Mouse (Mus musculus) thymus, adult 2 months (tissue): ENCODE results near the gene Serpina1e.

ENCODE experiments used
- CTCF ChIP-seq: fragments of 200-500 bp; IDR thresholded peaks from 2 replicates; pipeline ENCODE4 v1.5.1; 2012; ENCODE audit warnings: mild to moderate bottlenecking, control low read depth, low read length, moderate library complexity, borderline replicate concordance; ENCODE audit not compliant: control insufficient read depth, poor library complexity, insufficient read depth; ENCODE audit errors: extremely low read depth
- POLR2A ChIP-seq: fragments of 200-500 bp; IDR thresholded peaks from 2 replicates; pipeline ENCODE4 v1.6.1; 2012; ENCODE audit warnings: mild to moderate bottlenecking, low read length, control low read depth, moderate library complexity; ENCODE audit not compliant: control insufficient read depth, poor library complexity, insufficient read depth; ENCODE audit errors: extremely low read depth

DNA sequence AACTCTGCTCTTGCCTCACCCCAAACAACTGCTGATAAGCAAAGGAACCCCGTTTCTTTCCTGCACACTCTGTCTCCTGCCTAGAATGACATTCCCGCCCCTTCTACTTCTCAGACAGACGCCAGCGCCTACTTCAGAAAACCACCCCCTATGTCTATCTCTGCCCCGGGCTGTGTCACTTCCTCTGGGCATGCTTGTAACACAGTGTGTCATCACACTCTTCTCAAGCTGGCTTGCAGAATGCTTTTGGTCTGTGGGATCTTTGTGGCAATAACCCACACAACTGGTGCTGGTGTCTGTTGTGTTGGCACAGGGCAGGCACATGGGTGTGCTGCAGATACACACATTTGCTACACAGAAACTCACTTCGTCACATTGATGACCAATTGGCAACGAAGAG, 34.2 kb upstream of the Serpina1e start:
- TF ChIP-seq POLR2A (no peak), CTCF (no peak)
